Mouse (Mus musculus): ENCODE measurements around the gene Plxna4. TPM values are rescaled to one million over a fixed set of nuclear protein-coding genes. Genes with fewer than 3 reads are reported as not detected.

Gene Plxna4
- polyA plus RNA-seq, 1 experiment from 2014 or later, result 0.91 TPM

DNA sequence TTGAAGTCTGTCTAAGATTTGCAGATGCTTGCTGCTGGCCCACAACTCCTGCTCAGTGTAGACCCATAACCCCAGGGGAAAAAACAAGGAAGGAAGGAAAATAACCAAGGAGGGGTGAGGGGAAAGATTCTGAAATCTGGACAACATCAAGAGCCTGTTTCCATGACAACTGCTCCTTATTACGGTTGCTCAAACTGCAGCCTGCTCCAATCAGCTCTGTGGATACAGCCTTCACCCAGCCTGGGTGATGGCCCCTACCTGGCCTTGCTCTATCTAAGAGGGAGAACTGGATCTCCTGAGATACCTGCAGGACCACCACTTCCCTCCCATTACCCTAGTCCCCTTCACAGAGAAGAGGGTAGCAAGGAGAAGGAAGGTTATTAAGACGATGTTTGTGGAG lies 143.6 kb downstream of the Plxna4 start:
- H3K36me3 ChIP-seq (ENCODE audit: control insufficient read depth, insufficient read depth), result no peaks in the 10 kb centered on the region
- no peak overlapping the region for H3K4me3 ChIP-seq (ENCODE audit: low read depth, low read length)
- no peaks in the 10 kb centered on the region for H3K27me3 ChIP-seq (replicated peaks; ENCODE audit: control insufficient read depth, insufficient read depth, low read length)
- H3K9ac ChIP-seq (ENCODE audit: low read depth, low read length), result no peak overlapping the region
- no peak overlapping the region for H3K27ac ChIP-seq (ENCODE audit: low read depth, low read length)
- no peak for TF ChIP-seq CTCF (IDR thresholded peaks at IDR 0.05; ENCODE audit: low read depth)
- H3K4me1 ChIP-seq (replicated peaks; ENCODE audit: control insufficient read depth, insufficient read depth, low read length), result no peaks in the 10 kb centered on the region
- no peak for ATAC-seq
- no peak overlapping the region for H3K4me2 ChIP-seq (replicated peaks; ENCODE audit: low read depth)
- 92% methylated on average over 2 of the region's 2 CpGs for WGBS
- H3K9me3 ChIP-seq (ENCODE audit: control insufficient read depth), result no peaks in the 10 kb centered on the region

DNA sequence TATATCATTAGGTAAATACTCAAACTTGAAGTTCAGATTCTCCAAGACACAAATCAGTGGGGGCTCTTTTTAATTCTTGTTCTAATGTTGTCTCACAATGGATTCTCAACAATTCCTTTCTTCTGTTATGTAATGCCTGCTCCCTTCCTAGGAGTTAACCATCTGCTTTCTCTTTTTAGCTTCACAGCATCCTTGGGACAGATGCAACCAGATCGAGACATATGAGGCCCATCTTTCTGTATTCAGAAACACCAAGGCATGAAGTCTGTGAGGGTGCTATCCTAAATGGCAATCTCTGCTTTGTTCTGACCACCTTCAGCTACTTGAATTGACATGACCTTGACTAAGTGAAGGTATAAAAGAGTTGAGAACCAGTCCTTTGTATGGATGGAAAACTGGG lies 144.3 kb downstream of the Plxna4 start:
- Histone ChIP-seq H3K27ac (ENCODE audit: low read depth, low read length) (no peak overlapping the region), H3K9me3 (ENCODE audit: control insufficient read depth) (no peaks in the 10 kb centered on the region), H3K36me3 (ENCODE audit: control insufficient read depth, insufficient read depth) (no peaks in the 10 kb centered on the region), H3K4me1 (replicated peaks; ENCODE audit: control insufficient read depth, insufficient read depth, low read length) (no peaks in the 10 kb centered on the region), H3K9ac (ENCODE audit: low read depth, low read length) (no peak overlapping the region), H3K27me3 (replicated peaks; ENCODE audit: control insufficient read depth, insufficient read depth, low read length) (no peaks in the 10 kb centered on the region), H3K4me2 (replicated peaks; ENCODE audit: low read depth) (no peak overlapping the region), H3K4me3 (ENCODE audit: low read depth, low read length) (no peak overlapping the region)
- TF ChIP-seq CTCF (IDR thresholded peaks at IDR 0.05; ENCODE audit: low read depth), result no peak
- ATAC-seq, result no peak
- 86% methylated on average over 1 of the region's 1 CpGs for WGBS

DNA sequence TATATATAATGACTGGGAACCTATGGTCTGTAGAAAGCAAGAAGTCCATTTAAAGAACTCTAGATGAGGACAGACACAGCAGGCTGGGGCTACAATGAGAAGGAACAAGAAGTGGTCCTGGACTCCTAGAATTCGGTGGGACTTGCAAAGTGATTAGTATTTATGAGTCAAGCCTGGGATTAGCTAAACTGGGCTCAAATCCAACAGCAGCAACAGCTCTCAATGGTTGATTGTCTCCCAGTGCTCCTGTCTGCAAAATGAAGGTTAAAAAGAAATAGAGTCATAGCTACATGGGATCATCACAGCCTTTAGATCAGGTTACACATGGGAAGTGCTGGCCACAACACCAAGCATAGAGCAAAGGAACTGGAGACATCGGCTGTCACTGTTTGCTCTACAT lies 148.6 kb downstream of the Plxna4 start:
- Histone ChIP-seq H3K4me3 (ENCODE audit: low read depth, low read length) (no peak overlapping the region), H3K27ac (ENCODE audit: low read depth, low read length) (no peak overlapping the region), H3K36me3 (ENCODE audit: control insufficient read depth, insufficient read depth) (no peaks in the 10 kb centered on the region), H3K4me2 (replicated peaks; ENCODE audit: low read depth) (no peak overlapping the region), H3K9me3 (ENCODE audit: control insufficient read depth) (no peaks in the 10 kb centered on the region), H3K4me1 (replicated peaks; ENCODE audit: control insufficient read depth, insufficient read depth, low read length) (no peaks in the 10 kb centered on the region), H3K9ac (ENCODE audit: low read depth, low read length) (no peak overlapping the region), H3K27me3 (replicated peaks; ENCODE audit: control insufficient read depth, insufficient read depth, low read length) (no peaks in the 10 kb centered on the region)
- TF ChIP-seq CTCF (IDR thresholded peaks at IDR 0.05; ENCODE audit: low read depth), result no peak
- 70% methylated on average over 2 of the region's 2 CpGs for WGBS
- no peak for ATAC-seq

DNA sequence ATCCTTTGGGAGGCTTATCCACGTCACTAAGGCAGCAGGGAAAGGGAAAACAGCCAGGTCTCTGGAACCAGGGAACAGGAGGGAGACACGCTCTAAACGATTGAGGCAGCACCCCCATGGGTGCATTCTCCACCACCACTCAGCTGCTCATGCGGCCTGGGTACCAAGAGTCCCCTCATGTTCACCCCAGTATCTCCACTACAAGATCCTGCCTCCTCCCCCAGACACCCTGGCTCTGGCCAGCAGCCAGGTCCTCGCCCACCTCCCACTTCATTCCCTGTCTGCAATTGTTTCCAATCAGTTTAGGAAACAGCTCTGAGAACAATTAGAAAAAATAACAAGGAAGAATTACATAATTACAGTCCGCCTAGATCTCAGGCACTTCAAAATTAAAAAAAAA lies 150.8 kb downstream of the Plxna4 start:
- H3K4me2 ChIP-seq (replicated peaks; ENCODE audit: low read depth), result no peak overlapping the region
- no peak overlapping the region for H3K4me3 ChIP-seq (ENCODE audit: low read depth, low read length)
- no peaks in the 10 kb centered on the region for H3K36me3 ChIP-seq (ENCODE audit: control insufficient read depth, insufficient read depth)
- WGBS, result 63% methylated on average over 6 of the region's 6 CpGs
- H3K27me3 ChIP-seq (replicated peaks; ENCODE audit: control insufficient read depth, insufficient read depth, low read length), result no peaks in the 10 kb centered on the region
- no peaks in the 10 kb centered on the region for H3K9me3 ChIP-seq (ENCODE audit: control insufficient read depth)
- H3K4me1 ChIP-seq (replicated peaks; ENCODE audit: control insufficient read depth, insufficient read depth, low read length), result no peaks in the 10 kb centered on the region
- H3K27ac ChIP-seq (ENCODE audit: low read depth, low read length), result no peak overlapping the region
- H3K9ac ChIP-seq (ENCODE audit: low read depth, low read length), result no peak overlapping the region
- no peak for TF ChIP-seq CTCF (IDR thresholded peaks at IDR 0.05; ENCODE audit: low read depth)
- ATAC-seq, result no peak

DNA sequence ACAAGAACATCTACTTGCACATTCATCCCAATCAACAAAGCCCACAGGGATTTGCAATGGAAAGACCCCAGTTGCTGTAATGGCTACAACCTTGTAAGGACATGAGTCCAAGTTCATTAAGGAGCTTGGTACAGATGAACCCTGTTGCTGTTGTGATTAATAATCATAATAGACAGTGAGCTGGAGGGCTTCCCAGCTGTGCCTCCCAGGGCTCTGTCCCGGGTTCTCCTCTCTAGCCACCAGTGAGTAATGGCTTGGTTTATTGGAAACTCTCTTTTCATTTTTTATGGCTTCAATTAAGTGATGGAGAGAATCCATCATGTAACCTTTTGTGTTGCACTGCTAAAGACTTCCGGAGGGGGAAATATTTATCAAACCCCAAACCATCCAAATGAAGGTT lies 164.9 kb downstream of the Plxna4 start:
- no peak overlapping the region for H3K27ac ChIP-seq (ENCODE audit: low read depth, low read length)
- no peak for ATAC-seq
- no peaks in the 10 kb centered on the region for H3K27me3 ChIP-seq (replicated peaks; ENCODE audit: control insufficient read depth, insufficient read depth, low read length)
- no peaks in the 10 kb centered on the region for H3K36me3 ChIP-seq (ENCODE audit: control insufficient read depth, insufficient read depth)
- TF ChIP-seq CTCF (IDR thresholded peaks at IDR 0.05; ENCODE audit: low read depth), result no peak
- 69% methylated on average over 2 of the region's 2 CpGs for WGBS
- no peaks in the 10 kb centered on the region for H3K4me1 ChIP-seq (replicated peaks; ENCODE audit: control insufficient read depth, insufficient read depth, low read length)
- H3K4me3 ChIP-seq (ENCODE audit: low read depth, low read length), result no peak overlapping the region
- no peaks in the 10 kb centered on the region for H3K9me3 ChIP-seq (ENCODE audit: control insufficient read depth)
- no peak overlapping the region for H3K9ac ChIP-seq (ENCODE audit: low read depth, low read length)
- H3K4me2 ChIP-seq (replicated peaks; ENCODE audit: low read depth), result no peak overlapping the region

DNA sequence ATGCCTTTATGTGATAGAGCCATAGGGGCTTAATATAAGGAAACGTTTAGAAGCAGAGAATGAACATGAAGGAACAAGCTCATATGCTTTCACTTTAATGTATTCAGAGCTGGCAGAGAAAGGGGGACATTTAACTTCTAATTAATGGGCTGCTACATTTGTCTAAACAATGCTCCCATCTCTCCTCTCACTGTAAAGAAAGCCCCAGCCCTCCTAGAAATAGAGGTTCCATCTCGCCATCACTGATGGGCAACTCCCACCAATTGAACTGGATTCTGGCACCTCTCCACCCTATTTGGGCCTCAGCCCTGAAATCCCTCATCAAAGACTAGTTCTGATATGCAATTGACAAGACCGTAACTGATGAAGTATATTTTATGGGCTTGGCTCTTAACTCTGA lies 167.4 kb downstream of the Plxna4 start:
- Histone ChIP-seq H3K4me1 (replicated peaks; ENCODE audit: control insufficient read depth, insufficient read depth, low read length) (no peaks in the 10 kb centered on the region), H3K4me2 (replicated peaks; ENCODE audit: low read depth) (no peak overlapping the region), H3K27me3 (replicated peaks; ENCODE audit: control insufficient read depth, insufficient read depth, low read length) (no peaks in the 10 kb centered on the region), H3K27ac (ENCODE audit: low read depth, low read length) (no peak overlapping the region), H3K9ac (ENCODE audit: low read depth, low read length) (no peak overlapping the region), H3K9me3 (ENCODE audit: control insufficient read depth) (no peaks in the 10 kb centered on the region), H3K4me3 (ENCODE audit: low read depth, low read length) (no peak overlapping the region), H3K36me3 (ENCODE audit: control insufficient read depth, insufficient read depth) (no peaks in the 10 kb centered on the region)
- ATAC-seq, result no peak
- 84% methylated on average over 3 of the region's 3 CpGs for WGBS
- no peak for TF ChIP-seq CTCF (IDR thresholded peaks at IDR 0.05; ENCODE audit: low read depth)

DNA sequence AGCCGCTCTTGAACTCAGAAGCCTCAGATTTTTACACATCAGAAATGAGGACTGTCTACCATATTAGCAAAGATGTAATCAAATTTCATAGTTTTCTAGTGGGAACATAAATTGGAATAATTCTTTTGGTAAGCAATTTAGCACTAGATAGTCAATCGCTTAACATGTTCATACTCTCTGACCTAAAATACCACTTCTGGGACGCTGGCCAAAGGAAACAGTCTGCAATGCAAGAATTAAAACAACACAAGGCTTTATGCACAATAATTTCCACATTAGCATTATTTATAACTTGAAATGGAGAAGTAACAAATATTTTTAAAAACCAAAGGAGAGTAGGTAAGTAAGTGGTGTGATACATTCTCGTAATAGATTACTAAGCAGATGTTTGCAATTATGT lies 170.6 kb downstream of the Plxna4 start:
- WGBS, result 72% methylated on average over 4 of the region's 4 CpGs
- ATAC-seq, result no peak
- Histone ChIP-seq H3K4me2 (replicated peaks; ENCODE audit: low read depth) (no peak overlapping the region), H3K9ac (ENCODE audit: low read depth, low read length) (no peak overlapping the region), H3K9me3 (ENCODE audit: control insufficient read depth) (no peaks in the 10 kb centered on the region), H3K4me1 (replicated peaks; ENCODE audit: control insufficient read depth, insufficient read depth, low read length) (no peaks in the 10 kb centered on the region), H3K4me3 (ENCODE audit: low read depth, low read length) (no peak overlapping the region), H3K27ac (ENCODE audit: low read depth, low read length) (no peak overlapping the region), H3K36me3 (ENCODE audit: control insufficient read depth, insufficient read depth) (no peaks in the 10 kb centered on the region), H3K27me3 (replicated peaks; ENCODE audit: control insufficient read depth, insufficient read depth, low read length) (no peaks in the 10 kb centered on the region)
- no peak for TF ChIP-seq CTCF (IDR thresholded peaks at IDR 0.05; ENCODE audit: low read depth)
